14 mouse cellular contexts compared by ENCODE assay signal in genomic region chr3:84169393-84170005, GRCm38 (mm10). TPM values are rescaled to one million over a fixed set of nuclear protein-coding genes. Genes with fewer than 3 reads are reported as not detected.
DNase-seq lines count a peak whose midpoint lies in the region; ATAC-seq and TF ChIP-seq lines count a peak whose summit lies in the region.
"Had no signal": no experiment of that assay in that cellular context is flagged by ENCODE, and none has a peak within 500 bp of the region (broad histone marks: within the 10 kb centered on the region; RNA-seq: fewer than 3 reads in every experiment).

No protein-coding gene starts in this region.

- DNase-seq in forebrain, postnatal 0 days = no peak
- DNase-seq in liver, postnatal 0 days = no peak
- DNase-seq in ovary, postnatal 10 days (ENCODE audit: low spot score) = no peak
- DNase-seq in midbrain, embryonic 10.5 days (ENCODE audit: low spot score) = no peak
- DNase-seq: B cell, adult 2 months; kidney, postnatal 36 days; lung, postnatal 36 days had no signal

- H3K4me1 ChIP-seq in forebrain, postnatal 0 days (ENCODE audit: insufficient read depth) = no peaks in the 10 kb centered on the region
- no peaks in the 10 kb centered on the region; the same call in 1 of the 2 replicates for H3K4me1 ChIP-seq in forebrain, embryonic 12.5 days
- H3K4me1 ChIP-seq in liver, postnatal 0 days (ENCODE audit: insufficient read depth) = no peaks in the 10 kb centered on the region
- H3K4me1 ChIP-seq in liver, embryonic 12.5 days = peaks cover 4% of the 10 kb centered on the region; the same call in 1 of the 2 replicates
- H3K4me1 ChIP-seq in E14TG2a.4 (replicated peaks; ENCODE audit: low read depth, low read length) = peaks cover 13% of the 10 kb centered on the region
- peaks cover 3% of the 10 kb centered on the region; the same call in 1 of the 2 replicates for H3K4me1 ChIP-seq in midbrain, embryonic 10.5 days
- H3K4me1 ChIP-seq: hindbrain, embryonic 12.5 days had no signal

- peak; percentile 39 for TF ChIP-seq CTCF in forebrain, postnatal 0 days (IDR thresholded peaks at IDR 0.05; ENCODE audit: low read depth)
- TF ChIP-seq CTCF in liver, postnatal 0 days (IDR thresholded peaks at IDR 0.05; ENCODE audit: low read depth) = peak; percentile 45
- TF ChIP-seq CTCF in E14TG2a.4 (conservative IDR thresholded peaks at IDR 0.05; ENCODE audit: low read length) = peak; percentile 31; the same call in 1 of the 2 replicates

- H3K9me3 ChIP-seq in forebrain, postnatal 0 days (ENCODE audit: low read length) = no peaks in the 10 kb centered on the region
- no peaks in the 10 kb centered on the region for H3K9me3 ChIP-seq in forebrain, embryonic 12.5 days
- H3K9me3 ChIP-seq in liver, postnatal 0 days (ENCODE audit: low read length) = no peaks in the 10 kb centered on the region
- H3K9me3 ChIP-seq in liver, embryonic 12.5 days (replicated peaks) = no peaks in the 10 kb centered on the region
- no peaks in the 10 kb centered on the region for H3K9me3 ChIP-seq in E14TG2a.4 (ENCODE audit: low read length)
- H3K9me3 ChIP-seq in midbrain, embryonic 10.5 days (replicated peaks) = no peaks in the 10 kb centered on the region
- H3K9me3 ChIP-seq: hindbrain, embryonic 12.5 days had no signal

- no peak for ATAC-seq in forebrain, postnatal 0 days
- no peak for ATAC-seq in forebrain, embryonic 12.5 days (ENCODE audit: low FRiP score)
- no peak for ATAC-seq in liver, postnatal 0 days
- ATAC-seq in liver, embryonic 12.5 days = no peak
- ATAC-seq in inflammation-experienced regulatory T-cells, adult 6 months = peak; percentile 43
- ATAC-seq: forebrain, embryonic 14.5 days had no signal

- H3K36me3 ChIP-seq in forebrain, postnatal 0 days (ENCODE audit: insufficient read depth) = peaks cover 66% of the 10 kb centered on the region
- H3K36me3 ChIP-seq in forebrain, embryonic 12.5 days (replicated peaks) = peaks cover 64% of the 10 kb centered on the region
- peaks cover 10% of the 10 kb centered on the region; the same call in 1 of the 2 replicates for H3K36me3 ChIP-seq in liver, postnatal 0 days (replicated peaks; ENCODE audit: insufficient read depth, low read length)
- H3K36me3 ChIP-seq in liver, embryonic 12.5 days = no peaks in the 10 kb centered on the region; the same call in 1 of the 2 replicates
- H3K36me3 ChIP-seq in E14TG2a.4 (ENCODE audit: insufficient read depth, low read length) = peaks cover 79% of the 10 kb centered on the region
- peaks cover 95% of the 10 kb centered on the region for H3K36me3 ChIP-seq in midbrain, embryonic 10.5 days

- no peak overlapping the region for H3K4me2 ChIP-seq in forebrain, postnatal 0 days (ENCODE audit: low read depth)
- no peak overlapping the region for H3K4me2 ChIP-seq in forebrain, embryonic 12.5 days
- no peak overlapping the region; the same call in 1 of the 2 replicates for H3K4me2 ChIP-seq in liver, postnatal 0 days (ENCODE audit: low read depth, low read length)
- no peak overlapping the region for H3K4me2 ChIP-seq in liver, embryonic 12.5 days
- H3K4me2 ChIP-seq: hindbrain, embryonic 12.5 days had no signal

- H3K9ac ChIP-seq in forebrain, postnatal 0 days = no peak overlapping the region
- no peak overlapping the region for H3K9ac ChIP-seq in forebrain, embryonic 12.5 days
- no peak overlapping the region for H3K9ac ChIP-seq in liver, postnatal 0 days (replicated peaks)
- no peak overlapping the region for H3K9ac ChIP-seq in liver, embryonic 12.5 days
- H3K9ac ChIP-seq: hindbrain, embryonic 12.5 days had no signal

- 76% methylated on average over 8 of the region's 8 CpGs for WGBS in forebrain, postnatal 0 days
- 77% methylated on average over 8 of the region's 8 CpGs for WGBS in forebrain, embryonic 12.5 days
- WGBS in liver, postnatal 0 days (ENCODE audit: insufficient replicate concordance) = 43% methylated on average over 8 of the region's 8 CpGs
- WGBS in liver, embryonic 12.5 days (ENCODE audit: insufficient replicate concordance) = 59% methylated on average over 8 of the region's 8 CpGs
- WGBS in midbrain, embryonic 10.5 days = 73% methylated on average over 8 of the region's 8 CpGs

- TF ChIP-seq EP300 in liver, postnatal 0 days (IDR thresholded peaks at IDR 0.05; ENCODE audit: low read depth) = no peak

- H3K27me3 ChIP-seq in forebrain, postnatal 0 days (ENCODE audit: insufficient read depth, low read length) = no peaks in the 10 kb centered on the region
- no peaks in the 10 kb centered on the region for H3K27me3 ChIP-seq in forebrain, embryonic 12.5 days
- H3K27me3 ChIP-seq in liver, postnatal 0 days (ENCODE audit: insufficient read depth, low read length) = no peaks in the 10 kb centered on the region
- H3K27me3 ChIP-seq in liver, embryonic 12.5 days (replicated peaks) = 0 out of 2 replicates have a peak, but pooled peaks cover 6% of the 10 kb centered on the region
- no peaks in the 10 kb centered on the region for H3K27me3 ChIP-seq in E14TG2a.4 (ENCODE audit: insufficient read depth, low read length)
- no peaks in the 10 kb centered on the region for H3K27me3 ChIP-seq in midbrain, embryonic 10.5 days (ENCODE audit: low read depth, poor library complexity, severe bottlenecking)
- H3K27me3 ChIP-seq: hindbrain, embryonic 12.5 days had no signal

- no peak overlapping the region for H3K27ac ChIP-seq in forebrain, postnatal 0 days (ENCODE audit: low read depth, low read length)
- no peak overlapping the region for H3K27ac ChIP-seq in forebrain, embryonic 12.5 days
- H3K27ac ChIP-seq in liver, postnatal 0 days (ENCODE audit: low read depth) = no peak overlapping the region
- H3K27ac ChIP-seq in liver, embryonic 12.5 days = no peak overlapping the region
- no peak overlapping the region for H3K27ac ChIP-seq in midbrain, embryonic 10.5 days (replicated peaks)
- H3K27ac ChIP-seq: hindbrain, embryonic 12.5 days had no signal

- H3K4me3 ChIP-seq in forebrain, postnatal 0 days (ENCODE audit: low read depth, low read length) = no peak overlapping the region
- no peak overlapping the region for H3K4me3 ChIP-seq in forebrain, embryonic 12.5 days (replicated peaks)
- H3K4me3 ChIP-seq in liver, postnatal 0 days (ENCODE audit: low read depth, low read length) = no peak overlapping the region
- H3K4me3 ChIP-seq in liver, embryonic 12.5 days = no peak overlapping the region
- H3K4me3 ChIP-seq in E14TG2a.4 (replicated peaks; ENCODE audit: low read length) = no peak overlapping the region
- H3K4me3 ChIP-seq in midbrain, embryonic 10.5 days = no peak overlapping the region
- H3K4me3 ChIP-seq: hindbrain, embryonic 12.5 days had no signal

RNA-seq across cellular contexts. Expression of gene Gm6525, which starts 4.4 kb away (rescaled TPM):
- 0.29 TPM in 1 of 2 replicates, not detected in the other for total RNA-seq in forebrain, postnatal 0 days (2014; rRNA removed)
- 0.33 and 2.1 TPM in 2 replicates for polyA plus RNA-seq in forebrain, postnatal 0 days (2015; fragmentation: Nextera tagmentation; extraction: Ambion mirVana)
- polyA plus RNA-seq in forebrain, embryonic 12.5 days (2016; fragmentation: Nextera tagmentation; extraction: Ambion mirVana) = 1.5 and 2.5 TPM in 2 replicates
- polyA plus RNA-seq in liver, postnatal 0 days (2015; fragmentation: Nextera tagmentation; extraction: Ambion mirVana) = 0.14 and 0.21 TPM in 2 replicates
- 0.30 TPM in 1 of 2 replicates, not detected in the other for polyA plus RNA-seq in liver, embryonic 12.5 days (2016; fragmentation: Nextera tagmentation; extraction: Ambion mirVana)
- polyA plus RNA-seq in inflammation-experienced regulatory T-cells, adult 6 months (2017; shearing (Covaris generic)) = under 1 TPM; 0.50 to 0.80 (median 0.70) TPM
- 1.8 and 2.8 TPM in 2 replicates for polyA plus RNA-seq in midbrain, embryonic 10.5 days (2016; fragmentation: Nextera tagmentation; extraction: Ambion mirVana)
- total RNA-seq: left cerebral cortex, postnatal 36 days had no signal

RNA-seq across cellular contexts. Expression of gene Mnd1, which starts 13.9 kb away (rescaled TPM):
- 2.1 and 3.0 TPM in 2 replicates for total RNA-seq in forebrain, postnatal 0 days (2014; rRNA removed)
- 2.4 and 2.5 TPM in 2 replicates for polyA plus RNA-seq in forebrain, postnatal 0 days (2015; fragmentation: Nextera tagmentation; extraction: Ambion mirVana)
- polyA plus RNA-seq in forebrain, embryonic 12.5 days (2016; fragmentation: Nextera tagmentation; extraction: Ambion mirVana) = 8.5 and 10.5 TPM in 2 replicates
- 8.3 and 9.9 TPM in 2 replicates for polyA plus RNA-seq in liver, postnatal 0 days (2015; fragmentation: Nextera tagmentation; extraction: Ambion mirVana)
- 12.3 and 12.8 TPM in 2 replicates for polyA plus RNA-seq in liver, embryonic 12.5 days (2016; fragmentation: Nextera tagmentation; extraction: Ambion mirVana)
- polyA plus RNA-seq in inflammation-experienced regulatory T-cells, adult 6 months (2017; shearing (Covaris generic)) = 10 to 100 TPM in 1 of 3 experiments, 1 to 10 TPM in 2; 1.4 to 12.4 (median 1.5) TPM
- 10.3 and 12.3 TPM in 2 replicates for polyA plus RNA-seq in midbrain, embryonic 10.5 days (2016; fragmentation: Nextera tagmentation; extraction: Ambion mirVana)
